Mouse (Mus musculus) layer of hippocampus, adult 6 months (tissue): Measurements from ENCODE around the gene Gm45194. TPM values are rescaled to one million over a fixed set of nuclear protein-coding genes. Genes with fewer than 3 reads are reported as not detected.

Source experiments
- long read RNA-seq, 2 experiments: library from polyadenylated mRNA; unstranded; transcript quantifications; one replicate each; pipeline ENCODE4 v2.0.0; 2019 to 2020
- polyA plus RNA-seq: library from polyadenylated mRNA; unstranded; fragments of <200 nt; fragmentation: Nextera tagmentation; gene quantifications from 2 replicates; pipeline ENCODE4 v1.2.3, GENCODE M21; 2021

Gm45194 gene
- polyA plus RNA-seq = not detected in 2 replicates
- long read RNA-seq, experiment 1 = 0 reads
- long read RNA-seq, experiment 2 = 0 reads

DNA sequence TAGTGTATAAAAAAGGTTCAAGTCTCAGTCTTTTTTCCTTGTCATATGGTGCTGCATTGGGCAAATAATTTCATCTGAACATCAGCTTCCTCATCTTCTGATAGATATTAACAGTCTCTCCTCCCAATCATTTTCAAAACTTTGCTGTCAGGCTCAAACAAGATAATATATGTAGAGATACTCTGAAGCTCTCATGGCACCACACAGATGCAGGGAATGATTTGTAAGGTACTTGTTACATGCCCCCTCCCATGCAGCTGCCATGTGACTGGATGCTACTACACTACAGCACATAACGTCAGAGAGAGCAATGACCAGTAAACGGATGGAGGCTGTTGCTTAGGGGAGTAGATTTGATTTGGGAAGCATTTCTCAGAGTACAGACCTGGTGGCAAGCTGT is at the start of gene Gm45194:
Gm45194 (plus strand) TSS at position 301 of the 400 bp plus-strand sequence.

DNA sequence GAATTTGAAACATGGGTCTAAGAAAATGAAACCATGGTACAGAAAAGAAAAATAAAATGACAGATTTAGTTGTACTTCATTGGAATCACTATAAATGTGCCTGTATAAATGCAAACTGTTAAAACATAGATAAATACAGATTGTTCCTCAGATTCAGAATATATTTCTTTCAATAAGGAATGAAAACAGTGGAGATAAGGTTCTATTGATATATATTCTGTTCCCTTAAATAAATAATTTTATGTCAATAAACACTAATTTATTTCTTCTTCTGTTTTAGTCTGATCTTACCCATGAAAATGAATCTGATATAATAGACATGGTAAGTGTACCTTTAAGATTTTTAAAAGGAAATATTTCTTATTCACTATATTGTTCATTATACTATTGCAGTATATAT is 119.5 kb downstream of the Gm45194 start, which contains the start of gene Tex16:
Tex16 (plus strand) TSS at position 301 of the 400 bp plus-strand sequence.

DNA sequence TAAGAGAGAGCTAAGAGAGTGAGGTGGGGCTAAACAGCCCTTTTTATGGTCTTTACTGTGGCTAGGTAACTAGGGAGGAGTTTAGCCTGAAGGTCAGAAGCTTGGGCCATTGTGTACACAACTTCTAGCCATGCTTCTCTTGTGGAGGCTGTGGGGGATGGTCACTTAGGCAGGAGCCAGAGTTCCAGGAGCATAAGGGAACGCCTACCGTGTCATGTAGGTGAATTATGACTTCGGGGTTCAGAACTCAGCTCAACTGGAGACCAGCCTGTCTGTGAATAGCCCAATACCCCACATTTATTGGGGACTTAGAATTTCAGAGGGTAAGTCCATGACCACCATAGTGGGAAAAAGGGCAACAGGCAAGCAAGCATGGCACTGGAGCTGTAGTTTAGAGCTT is 347.6 kb downstream of the Gm45194 start, which contains the start of gene 4933403O08Rik:
4933403O08Rik (plus strand) TSS at position 301 of the 400 bp plus-strand sequence.

Other genes starting within 250 kb of the Gm45194 start
- gene Hdx, start 194.3 kb upstream of the Gm45194 start, polyA plus RNA-seq = 0.16 and 0.30 TPM in 2 replicates
- gene Tex16, start 119.6 kb downstream of the Gm45194 start, polyA plus RNA-seq = not detected in 2 replicates